Mouse (Mus musculus): ENCODE results near the gene A630095N17Rik.

A630095N17Rik gene

GRCm38 (mm10) chr1:75214442-75214841 lies 17.5 kb downstream of the A630095N17Rik start:
- peak overlapping the region; percentile 32 for H3K4me3 ChIP-seq (replicated peaks; ENCODE audit: low read length)
- peaks cover 66% of the 10 kb centered on the region for H3K36me3 ChIP-seq (ENCODE audit: insufficient read depth, low read length)
- TF ChIP-seq NANOG (IDR thresholded peaks at IDR 0.05; ENCODE audit: borderline replicate concordance, low read length) (no peak), POU5F1 (IDR thresholded peaks at IDR 0.05; ENCODE audit: borderline replicate concordance, low read length) (no peak), CTCF (conservative IDR thresholded peaks at IDR 0.05; ENCODE audit: low read length) (no peak)
- H3K9me3 ChIP-seq (ENCODE audit: low read length): no peaks in the 10 kb centered on the region
- peaks cover under 1% of the 10 kb centered on the region; the same call in 1 of the 2 replicates for H3K27me3 ChIP-seq (ENCODE audit: insufficient read depth, low read length)
- peaks cover 90% of the 10 kb centered on the region for H3K4me1 ChIP-seq (replicated peaks; ENCODE audit: low read depth, low read length)

GRCm38 (mm10) chr1:75213096-75213495 lies 18.8 kb downstream of the A630095N17Rik start:
- TF ChIP-seq NANOG (IDR thresholded peaks at IDR 0.05; ENCODE audit: borderline replicate concordance, low read length) (no peak), CTCF (conservative IDR thresholded peaks at IDR 0.05; ENCODE audit: low read length) (no peak), POU5F1 (IDR thresholded peaks at IDR 0.05; ENCODE audit: borderline replicate concordance, low read length) (no peak)
- Histone ChIP-seq H3K4me3 (replicated peaks; ENCODE audit: low read length) (peak overlapping the region; percentile 95), H3K27me3 (ENCODE audit: insufficient read depth, low read length) (no peaks in the 10 kb centered on the region), H3K36me3 (ENCODE audit: insufficient read depth, low read length) (peaks cover 66% of the 10 kb centered on the region), H3K4me1 (replicated peaks; ENCODE audit: low read depth, low read length) (peaks cover 91% of the 10 kb centered on the region), H3K9me3 (ENCODE audit: low read length) (no peaks in the 10 kb centered on the region)

- peaks cover 88% of the 10 kb centered on the region for H3K4me1 ChIP-seq (replicated peaks; ENCODE audit: low read depth, low read length)
- H3K4me3 ChIP-seq (replicated peaks; ENCODE audit: low read length): peak overlapping the region; percentile 95
Measured at GRCm38 (mm10) chr1:75212542-75212941, 19.4 kb downstream of the A630095N17Rik start.

GRCm38 (mm10) chr1:75211141-75211708 lies 20.7 kb downstream of the A630095N17Rik start:
- H3K4me1 ChIP-seq (replicated peaks; ENCODE audit: low read depth, low read length): peaks cover 75% of the 10 kb centered on the region
- TF ChIP-seq POU5F1 (IDR thresholded peaks at IDR 0.05; ENCODE audit: borderline replicate concordance, low read length): no peak
- TF ChIP-seq CTCF (conservative IDR thresholded peaks at IDR 0.05; ENCODE audit: low read length): no peak
- TF ChIP-seq NANOG (IDR thresholded peaks at IDR 0.05; ENCODE audit: borderline replicate concordance, low read length): no peak
- H3K36me3 ChIP-seq (ENCODE audit: insufficient read depth, low read length): peaks cover 58% of the 10 kb centered on the region
- no peaks in the 10 kb centered on the region for H3K27me3 ChIP-seq (ENCODE audit: insufficient read depth, low read length)
- H3K9me3 ChIP-seq (ENCODE audit: low read length): no peaks in the 10 kb centered on the region; the same call in 1 of the 2 replicates
- H3K4me3 ChIP-seq (replicated peaks; ENCODE audit: low read length): peak overlapping the region; percentile 95

More at GRCm38 (mm10) chr1:75212542-75212941, 19.4 kb downstream of the A630095N17Rik start:
- Histone ChIP-seq H3K36me3 (ENCODE audit: insufficient read depth, low read length) (peaks cover 61% of the 10 kb centered on the region), H3K27me3 (ENCODE audit: insufficient read depth, low read length) (no peaks in the 10 kb centered on the region), H3K9me3 (ENCODE audit: low read length) (no peaks in the 10 kb centered on the region)
- no peak for TF ChIP-seq NANOG (IDR thresholded peaks at IDR 0.05; ENCODE audit: borderline replicate concordance, low read length)
- TF ChIP-seq CTCF (conservative IDR thresholded peaks at IDR 0.05; ENCODE audit: low read length): no peak
- no peak for TF ChIP-seq POU5F1 (IDR thresholded peaks at IDR 0.05; ENCODE audit: borderline replicate concordance, low read length)

- TF ChIP-seq POU5F1 (IDR thresholded peaks at IDR 0.05; ENCODE audit: borderline replicate concordance, low read length): no peak
- no peak for TF ChIP-seq NANOG (IDR thresholded peaks at IDR 0.05; ENCODE audit: borderline replicate concordance, low read length)
- H3K9me3 ChIP-seq (ENCODE audit: low read length): no peaks in the 10 kb centered on the region; the same call in 1 of the 2 replicates
- no peaks in the 10 kb centered on the region for H3K27me3 ChIP-seq (ENCODE audit: insufficient read depth, low read length)
- H3K4me1 ChIP-seq (replicated peaks; ENCODE audit: low read depth, low read length): peaks cover 67% of the 10 kb centered on the region
- H3K4me3 ChIP-seq (replicated peaks; ENCODE audit: low read length): peak within 1 kb of the TSS; percentile 95
- peaks cover 53% of the 10 kb centered on the region for H3K36me3 ChIP-seq (ENCODE audit: insufficient read depth, low read length)
Measured at GRCm38 (mm10) chr1:75210136-75211087, 21.5 kb downstream of the A630095N17Rik start, which contains the start of the genes Glb1l and Stk16. Glb1l (minus strand) TSS chr1:75210813. Stk16 (plus strand) TSS chr1:75210838.

- TF ChIP-seq NANOG (IDR thresholded peaks at IDR 0.05; ENCODE audit: borderline replicate concordance, low read length): no peak
- Histone ChIP-seq H3K9me3 (ENCODE audit: low read length) (no peaks in the 10 kb centered on the region; the same call in 1 of the 2 replicates), H3K36me3 (ENCODE audit: insufficient read depth, low read length) (peaks cover 40% of the 10 kb centered on the region), H3K27me3 (ENCODE audit: insufficient read depth, low read length) (no peaks in the 10 kb centered on the region), H3K4me3 (replicated peaks; ENCODE audit: low read length) (peak overlapping the region; percentile 78), H3K4me1 (replicated peaks; ENCODE audit: low read depth, low read length) (peaks cover 54% of the 10 kb centered on the region)
Measured at GRCm38 (mm10) chr1:75208967-75209678, 22.8 kb downstream of the A630095N17Rik start.

- Histone ChIP-seq H3K4me1 (replicated peaks; ENCODE audit: low read depth, low read length) (peaks cover 21% of the 10 kb centered on the region), H3K4me3 (replicated peaks; ENCODE audit: low read length) (no peak overlapping the region), H3K27me3 (ENCODE audit: insufficient read depth, low read length) (no peaks in the 10 kb centered on the region), H3K9me3 (ENCODE audit: low read length) (no peaks in the 10 kb centered on the region), H3K36me3 (ENCODE audit: insufficient read depth, low read length) (peaks cover 49% of the 10 kb centered on the region)
- TF ChIP-seq NANOG (IDR thresholded peaks at IDR 0.05; ENCODE audit: borderline replicate concordance, low read length): no peak
- no peak for TF ChIP-seq CTCF (conservative IDR thresholded peaks at IDR 0.05; ENCODE audit: low read length)
- TF ChIP-seq POU5F1 (IDR thresholded peaks at IDR 0.05; ENCODE audit: borderline replicate concordance, low read length): no peak
Measured at GRCm38 (mm10) chr1:75201236-75201635, 30.7 kb downstream of the A630095N17Rik start.

- Histone ChIP-seq H3K9me3 (ENCODE audit: low read length) (no peaks in the 10 kb centered on the region), H3K4me3 (replicated peaks; ENCODE audit: low read length) (peak overlapping the region; percentile 90), H3K36me3 (ENCODE audit: insufficient read depth, low read length) (peaks cover 43% of the 10 kb centered on the region), H3K4me1 (replicated peaks; ENCODE audit: low read depth, low read length) (peaks cover 20% of the 10 kb centered on the region), H3K27me3 (ENCODE audit: insufficient read depth, low read length) (no peaks in the 10 kb centered on the region)
- TF ChIP-seq CTCF (conservative IDR thresholded peaks at IDR 0.05; ENCODE audit: low read length) (no peak), POU5F1 (IDR thresholded peaks at IDR 0.05; ENCODE audit: borderline replicate concordance, low read length) (no peak), NANOG (IDR thresholded peaks at IDR 0.05; ENCODE audit: borderline replicate concordance, low read length) (no peak)
Measured at GRCm38 (mm10) chr1:75192452-75192851, 39.5 kb downstream of the A630095N17Rik start.
